Comparison of ENCODE assay signal across 16 mouse cellular contexts in genomic region chr17:50628716-50629115, GRCm38 (mm10).
DNase-seq lines count a peak whose midpoint lies in the region; ATAC-seq and TF ChIP-seq lines count a peak whose summit lies in the region.
"Had no signal": no experiment of that assay in that cellular context is flagged by ENCODE, and none has a peak within 500 bp of the region (broad histone marks: within the 10 kb centered on the region; RNA-seq: fewer than 3 reads in every experiment).

No protein-coding gene starts in this region.

- no peak for ATAC-seq in heart, postnatal 0 days (ENCODE audit: insufficient read depth, low read depth)
- no peak for ATAC-seq in liver, embryonic 14.5 days (ENCODE audit: insufficient read depth)
- ATAC-seq: intestine, embryonic 15.5 days had no signal

- DNase-seq in embryo, embryonic 10.5 days (ENCODE audit: low spot score), result peak; percentile 10
- no peak for DNase-seq in embryo, embryonic 10 days (ENCODE audit: low spot score)
- DNase-seq in heart, postnatal 0 days (ENCODE audit: low spot score), result peak; percentile 54
- no peak for DNase-seq in heart, postnatal 25 days (ENCODE audit: low spot score)
- DNase-seq in liver, embryonic 14.5 days (ENCODE audit: low read depth in 3 of 3, low spot score in 3 of 3), result no peak
- DNase-seq in liver (no peak), MN1 (ENCODE audit: low spot score) (peak; percentile 28)
- DNase-seq in thymus, postnatal 25 days, result no peak
- DNase-seq: B cell, adult 2 months; cerebellum, postnatal 14 days; gastrocnemius, postnatal 25 days had no signal

- no peaks in the 10 kb centered on the region for H3K4me1 ChIP-seq in heart, postnatal 0 days (ENCODE audit: control insufficient read depth, insufficient read depth)
- no peaks in the 10 kb centered on the region for H3K4me1 ChIP-seq in liver, embryonic 14.5 days (replicated peaks; ENCODE audit: control insufficient read depth in 2 of 2, insufficient read depth in 2 of 2, low read length in 1 of 2)
- H3K4me1 ChIP-seq: intestine, embryonic 15.5 days; liver, embryonic 15.5 days; megakaryocyte, embryonic 14.5 days had no signal

- H3K4me3 ChIP-seq in heart, postnatal 0 days (ENCODE audit: low read depth, low read length), result no peak overlapping the region
- no peak overlapping the region for H3K4me3 ChIP-seq in liver, embryonic 14.5 days (ENCODE audit: insufficient read depth in 1 of 2, low read depth in 2 of 2, low read length in 2 of 2)
- H3K4me3 ChIP-seq: intestine, embryonic 15.5 days; liver, embryonic 15.5 days; megakaryocyte, embryonic 14.5 days; myocyte had no signal

- no peak overlapping the region for H3K9ac ChIP-seq in heart, postnatal 0 days (replicated peaks; ENCODE audit: low read depth, low read length)
- no peak overlapping the region for H3K9ac ChIP-seq in liver, embryonic 14.5 days (replicated peaks)
- H3K9ac ChIP-seq: intestine, embryonic 15.5 days; liver, embryonic 15.5 days had no signal

- peak; percentile 55 for TF ChIP-seq CTCF in heart, postnatal 0 days (IDR thresholded peaks at IDR 0.05; ENCODE audit: low read depth)
- peak; percentile 9; the same call in 1 of the 2 replicates for TF ChIP-seq CTCF in liver, embryonic 14.5 days (IDR thresholded peaks at IDR 0.05; ENCODE audit: low read depth)

- no peaks in the 10 kb centered on the region for H3K27me3 ChIP-seq in heart, postnatal 0 days (ENCODE audit: control insufficient read depth, insufficient read depth, low read length)
- H3K27me3 ChIP-seq in liver, embryonic 14.5 days (ENCODE audit: control insufficient read depth, insufficient read depth, low read length), result no peaks in the 10 kb centered on the region
- H3K27me3 ChIP-seq: intestine, embryonic 15.5 days; liver, embryonic 15.5 days; megakaryocyte, embryonic 14.5 days had no signal

- H3K9me3 ChIP-seq in heart, postnatal 0 days (replicated peaks; ENCODE audit: control insufficient read depth, low read length), result no peaks in the 10 kb centered on the region
- H3K9me3 ChIP-seq in liver, embryonic 14.5 days (ENCODE audit: control insufficient read depth, low read length), result no peaks in the 10 kb centered on the region
- H3K9me3 ChIP-seq: intestine, embryonic 15.5 days; liver, embryonic 15.5 days; megakaryocyte, embryonic 14.5 days had no signal

- H3K4me2 ChIP-seq in heart, postnatal 0 days (ENCODE audit: low read depth, low read length), result no peak overlapping the region
- no peak overlapping the region for H3K4me2 ChIP-seq in liver, embryonic 14.5 days (ENCODE audit: low read depth)
- H3K4me2 ChIP-seq: intestine, embryonic 15.5 days; liver, embryonic 15.5 days had no signal

- H3K36me3 ChIP-seq in heart, postnatal 0 days (replicated peaks; ENCODE audit: control insufficient read depth, insufficient read depth, low read length), result no peaks in the 10 kb centered on the region
- H3K36me3 ChIP-seq in liver, embryonic 14.5 days (replicated peaks; ENCODE audit: control insufficient read depth, insufficient read depth, low read depth), result no peaks in the 10 kb centered on the region
- H3K36me3 ChIP-seq: G1E; intestine, embryonic 15.5 days; liver, embryonic 15.5 days had no signal

- H3K27ac ChIP-seq in heart, postnatal 0 days (ENCODE audit: low read depth), result no peak overlapping the region
- H3K27ac ChIP-seq in liver, embryonic 14.5 days, result no peak overlapping the region
- H3K27ac ChIP-seq: intestine, embryonic 15.5 days; liver, embryonic 15.5 days had no signal

- TF ChIP-seq EP300 in heart, postnatal 0 days (IDR thresholded peaks at IDR 0.05; ENCODE audit: low read depth), result no peak
- TF ChIP-seq EP300 in liver, embryonic 14.5 days (IDR thresholded peaks at IDR 0.05; ENCODE audit: low read depth), result no peak

- intact Hi-C loops in heart, postnatal 25 days (cut with DNase I), result loop anchor here (2.0 to 5.0 kb wide), 3 partner anchors 122 to 336 kb away; partner anchors contain the start of gene Dazl

Comparison
In these comparisons a context has a peak if more than half of its experiments do, and no peak if none do; other contexts are left out.
1. DNase-seq: peak in embryo, embryonic 10.5 days (single experiment), heart, postnatal 0 days (single experiment) and MN1 (single experiment); none in embryo, embryonic 10 days (single experiment), heart, postnatal 25 days (single experiment), liver, embryonic 14.5 days (0 of 3), liver (single experiment) and thymus, postnatal 25 days (single experiment).